Mouse (Mus musculus) embryonic facial prominence, embryonic 12.5 days (tissue): Measurements from ENCODE around the gene Tbc1d7. TPM values are rescaled to one million over a fixed set of nuclear protein-coding genes. Genes with fewer than 3 reads are reported as not detected.

Source experiments
- ATAC-seq: fragments of 200-750 bp; cut with Nextera tagmentation; 2 replicates; pipeline ENCODE4 v1.8.0; 2017; ENCODE audit not compliant: insufficient number of reproducible peaks, insufficient read depth, low FRiP score, low TSS enrichment
- H3K27ac ChIP-seq: fragments of 300-500 bp; sonication (generic); 2 replicates; pipeline ENCODE4 v1.5.1; 2016; ENCODE audit warnings: mild to moderate bottlenecking
- H3K27me3 ChIP-seq: fragments of 300-500 bp; sonication (generic); 2 replicates; pipeline ENCODE4 v1.6.1; 2016; ENCODE audit warnings: mild to moderate bottlenecking, moderate library complexity
- H3K36me3 ChIP-seq: fragments of 300-500 bp; sonication (generic); 2 replicates; pipeline ENCODE4 v1.6.1; 2016; ENCODE audit warnings: mild to moderate bottlenecking
- H3K4me1 ChIP-seq: fragments of 300-500 bp; sonication (generic); 2 replicates; pipeline ENCODE4 v1.6.1; 2016
- H3K4me2 ChIP-seq: fragments of 300-500 bp; sonication (generic); replicated peaks from 2 replicates; pipeline ENCODE4 v1.6.1; 2016; ENCODE audit warnings: mild to moderate bottlenecking, moderate library complexity
- H3K4me3 ChIP-seq: fragments of 300-500 bp; sonication (generic); 2 replicates; pipeline ENCODE4 v1.5.1; 2016; ENCODE audit warnings: mild to moderate bottlenecking
- H3K9ac ChIP-seq: fragments of 300-500 bp; sonication (generic); 2 replicates; pipeline ENCODE4 v1.6.1; 2016; ENCODE audit warnings: mild to moderate bottlenecking, moderate library complexity
- H3K9me3 ChIP-seq: fragments of 300-500 bp; sonication (generic); 2 replicates; pipeline ENCODE4 v1.6.1; 2016; ENCODE audit warnings: mild to moderate bottlenecking, moderate library complexity
- WGBS: fragments of 180-500 bp; shearing (Covaris S2); methylation state at CpG from one replicate; pipeline ENCODE4 v1.1.7; 2016; 5-methylcytosine and 5-hydroxymethylcytosine counted together
- polyA plus RNA-seq: library from polyadenylated mRNA; unstranded; fragments of >200 nt; fragmentation: Nextera tagmentation; extraction: Ambion mirVana; gene quantifications from 2 replicates; pipeline ENCODE4 v1.2.1, GENCODE M21; 2016

Tbc1d7 gene
- polyA plus RNA-seq, 1 experiment from 2014 or later: 59.4 TPM

DNA sequence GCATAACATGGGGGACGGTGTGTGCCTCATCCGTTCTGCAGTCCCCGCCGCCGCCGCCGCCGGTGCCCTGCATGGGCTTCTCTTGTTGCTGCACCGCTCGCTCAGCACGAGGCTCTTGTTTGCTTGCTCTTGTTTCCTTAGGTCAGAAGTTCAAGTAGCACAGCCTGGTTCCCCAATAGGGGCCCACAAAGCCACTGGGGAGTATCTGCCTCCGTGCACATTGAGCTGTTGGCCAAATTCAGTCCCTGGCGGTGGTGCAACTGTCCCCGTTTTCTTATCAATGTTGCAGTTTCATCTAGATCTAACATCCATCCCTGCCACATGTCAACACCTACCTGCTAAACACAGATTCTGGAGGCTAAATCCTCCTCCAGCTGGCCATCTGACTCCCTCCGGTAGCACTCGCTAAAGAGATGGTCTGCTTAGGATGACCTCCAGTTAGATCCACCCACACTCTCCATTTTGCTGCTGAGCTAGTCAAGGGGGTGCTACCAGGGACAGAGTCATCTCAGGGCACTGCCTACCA, 37.7 kb upstream of the Tbc1d7 start:
- no peak overlapping the region for H3K9ac ChIP-seq
- no peaks in the 10 kb centered on the region for H3K9me3 ChIP-seq
- no peaks in the 10 kb centered on the region for H3K36me3 ChIP-seq
- no peak overlapping the region for H3K4me3 ChIP-seq
- ATAC-seq: no peak
- no peak overlapping the region for H3K27ac ChIP-seq
- H3K27me3 ChIP-seq: no peaks in the 10 kb centered on the region
- peaks cover 18% of the 10 kb centered on the region for H3K4me1 ChIP-seq
- no peak overlapping the region for H3K4me2 ChIP-seq
- WGBS: 40% methylated on average over 16 of the region's 16 CpGs

GRCm38 (mm10) chr13:43206118-43206683, 34.9 kb upstream of the Tbc1d7 start:
- Histone ChIP-seq H3K27ac (no peak overlapping the region), H3K27me3 (no peaks in the 10 kb centered on the region), H3K4me1 (peaks cover 16% of the 10 kb centered on the region), H3K36me3 (no peaks in the 10 kb centered on the region), H3K9ac (no peak overlapping the region), H3K9me3 (no peaks in the 10 kb centered on the region), H3K4me3 (no peak overlapping the region), H3K4me2 (no peak overlapping the region)
- no peak for ATAC-seq
- WGBS: 82% methylated on average over 12 of the region's 12 CpGs

DNA sequence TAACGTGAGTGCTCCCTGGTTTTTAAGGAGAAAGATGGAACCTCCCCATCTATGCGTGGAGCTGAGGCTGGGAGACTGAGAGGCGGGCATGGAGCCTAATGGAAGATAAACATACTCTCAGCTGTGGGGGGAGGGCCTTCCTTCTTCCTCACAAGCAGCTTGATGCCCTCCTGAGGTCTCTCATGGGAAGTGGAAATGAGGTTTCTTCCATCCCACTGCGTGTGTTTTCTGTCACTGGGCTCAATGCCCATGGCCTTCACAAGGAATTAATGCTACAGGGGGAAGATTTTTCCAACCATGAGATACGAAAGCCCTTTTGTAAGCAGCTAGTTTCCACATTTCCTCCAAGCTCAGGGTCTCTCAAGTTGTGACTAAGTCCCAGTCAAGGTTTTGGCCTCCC, 32.3 kb upstream of the Tbc1d7 start:
- no peaks in the 10 kb centered on the region for H3K9me3 ChIP-seq
- ATAC-seq: no peak
- H3K4me3 ChIP-seq: no peak overlapping the region
- H3K4me1 ChIP-seq: peaks cover 1% of the 10 kb centered on the region; the same call in 1 of the 2 replicates
- no peak overlapping the region for H3K4me2 ChIP-seq
- no peak overlapping the region for H3K9ac ChIP-seq
- H3K36me3 ChIP-seq: no peaks in the 10 kb centered on the region
- no peak overlapping the region for H3K27ac ChIP-seq
- no peaks in the 10 kb centered on the region for H3K27me3 ChIP-seq
- WGBS: 52% methylated on average over 5 of the region's 5 CpGs

GRCm38 (mm10) chr13:43203234-43203633, 31.9 kb upstream of the Tbc1d7 start:
- Histone ChIP-seq H3K27me3 (no peaks in the 10 kb centered on the region), H3K27ac (no peak overlapping the region), H3K9ac (no peak overlapping the region), H3K4me3 (no peak overlapping the region), H3K4me1 (no peaks in the 10 kb centered on the region), H3K36me3 (no peaks in the 10 kb centered on the region), H3K9me3 (no peaks in the 10 kb centered on the region), H3K4me2 (no peak overlapping the region)
- 86% methylated on average over 7 of the region's 7 CpGs for WGBS
- ATAC-seq: no peak

GRCm38 (mm10) chr13:43202351-43202750, 31.1 kb upstream of the Tbc1d7 start:
- Histone ChIP-seq H3K9ac (no peak overlapping the region), H3K9me3 (no peaks in the 10 kb centered on the region), H3K27ac (no peak overlapping the region), H3K27me3 (no peaks in the 10 kb centered on the region), H3K4me3 (no peak overlapping the region), H3K4me1 (no peaks in the 10 kb centered on the region), H3K4me2 (no peak overlapping the region), H3K36me3 (no peaks in the 10 kb centered on the region)
- 86% methylated on average over 10 of the region's 10 CpGs for WGBS
- no peak for ATAC-seq

GRCm38 (mm10) chr13:43201033-43201432, 29.7 kb upstream of the Tbc1d7 start:
- Histone ChIP-seq H3K36me3 (no peaks in the 10 kb centered on the region), H3K4me1 (no peaks in the 10 kb centered on the region)
- WGBS: 44% methylated on average over 22 of the region's 22 CpGs

GRCm38 (mm10) chr13:43200473-43200872, 29.2 kb upstream of the Tbc1d7 start:
- 79% methylated on average over 22 of the region's 22 CpGs for WGBS
- Histone ChIP-seq H3K27ac (no peak overlapping the region), H3K4me2 (no peak overlapping the region), H3K9me3 (no peaks in the 10 kb centered on the region), H3K36me3 (no peaks in the 10 kb centered on the region), H3K9ac (no peak overlapping the region), H3K27me3 (no peaks in the 10 kb centered on the region), H3K4me3 (no peak overlapping the region), H3K4me1 (no peaks in the 10 kb centered on the region)
- no peak for ATAC-seq

More at GRCm38 (mm10) chr13:43201033-43201432, 29.7 kb upstream of the Tbc1d7 start:
- no peaks in the 10 kb centered on the region for H3K27me3 ChIP-seq
- no peak overlapping the region for H3K4me3 ChIP-seq
- no peak overlapping the region for H3K4me2 ChIP-seq
- no peak overlapping the region for H3K27ac ChIP-seq
- no peak overlapping the region for H3K9ac ChIP-seq
- H3K9me3 ChIP-seq: no peaks in the 10 kb centered on the region
- ATAC-seq: no peak

- no peaks in the 10 kb centered on the region for H3K9me3 ChIP-seq
- ATAC-seq: no peak
- H3K27ac ChIP-seq: no peak overlapping the region
- H3K4me1 ChIP-seq: no peaks in the 10 kb centered on the region
- no peak overlapping the region for H3K4me3 ChIP-seq
- no peaks in the 10 kb centered on the region for H3K27me3 ChIP-seq
- WGBS: 68% methylated on average over 5 of the region's 5 CpGs
- H3K4me2 ChIP-seq: no peak overlapping the region
- no peaks in the 10 kb centered on the region for H3K36me3 ChIP-seq
- H3K9ac ChIP-seq: no peak overlapping the region
Observed at GRCm38 (mm10) chr13:43199749-43200148, 28.4 kb upstream of the Tbc1d7 start.

GRCm38 (mm10) chr13:43199282-43199681, 28.0 kb upstream of the Tbc1d7 start:
- H3K4me2 ChIP-seq: no peak overlapping the region
- no peaks in the 10 kb centered on the region for H3K9me3 ChIP-seq
- no peak overlapping the region for H3K9ac ChIP-seq
- H3K27me3 ChIP-seq: no peaks in the 10 kb centered on the region
- H3K36me3 ChIP-seq: no peaks in the 10 kb centered on the region
- WGBS: 87% methylated on average over 7 of the region's 7 CpGs
- no peak overlapping the region for H3K27ac ChIP-seq
- no peak overlapping the region for H3K4me3 ChIP-seq
- ATAC-seq: no peak
- H3K4me1 ChIP-seq: no peaks in the 10 kb centered on the region

GRCm38 (mm10) chr13:43197187-43197586, 25.9 kb upstream of the Tbc1d7 start:
- no peaks in the 10 kb centered on the region for H3K9me3 ChIP-seq
- no peak overlapping the region for H3K4me2 ChIP-seq
- no peak overlapping the region for H3K9ac ChIP-seq
- WGBS: 63% methylated on average over 6 of the region's 6 CpGs
- no peaks in the 10 kb centered on the region for H3K4me1 ChIP-seq
- H3K4me3 ChIP-seq: no peak overlapping the region
- no peaks in the 10 kb centered on the region for H3K27me3 ChIP-seq
- ATAC-seq: no peak
- H3K36me3 ChIP-seq: no peaks in the 10 kb centered on the region
- no peak overlapping the region for H3K27ac ChIP-seq

GRCm38 (mm10) chr13:43196000-43196399, 24.7 kb upstream of the Tbc1d7 start:
- H3K9me3 ChIP-seq: no peaks in the 10 kb centered on the region
- no peak for ATAC-seq
- no peak overlapping the region for H3K27ac ChIP-seq
- peaks cover 8% of the 10 kb centered on the region; the same call in 1 of the 2 replicates for H3K4me1 ChIP-seq
- no peak overlapping the region for H3K9ac ChIP-seq
- H3K36me3 ChIP-seq: no peaks in the 10 kb centered on the region
- H3K4me3 ChIP-seq: no peak overlapping the region
- H3K4me2 ChIP-seq: no peak overlapping the region
- H3K27me3 ChIP-seq: no peaks in the 10 kb centered on the region
- 69% methylated on average over 7 of the region's 7 CpGs for WGBS

DNA sequence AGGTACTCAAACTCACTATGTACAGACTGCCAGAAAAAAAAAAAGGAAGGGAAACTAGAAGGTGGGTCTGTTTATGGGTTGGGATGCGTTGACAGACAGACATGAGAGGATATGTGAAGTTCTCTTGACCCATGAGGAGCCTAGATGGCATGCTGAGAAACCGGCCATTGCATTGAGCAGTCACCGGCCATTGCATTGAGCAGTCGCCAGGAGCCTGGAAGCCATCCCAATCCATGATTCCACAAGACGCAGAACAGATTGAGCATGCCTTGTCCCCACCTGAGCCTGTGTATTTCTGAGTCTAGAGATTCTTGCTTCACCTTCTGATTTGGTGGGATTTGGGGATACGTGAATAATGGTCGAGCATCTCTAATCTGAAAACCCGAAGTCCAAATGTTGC, 22.6 kb upstream of the Tbc1d7 start:
- Histone ChIP-seq H3K4me3 (no peak overlapping the region), H3K4me2 (no peak overlapping the region)
- 94% methylated on average over 8 of the region's 8 CpGs for WGBS

More for the DNA sequence above, 22.6 kb upstream of the Tbc1d7 start:
- H3K36me3 ChIP-seq: no peaks in the 10 kb centered on the region
- ATAC-seq: no peak
- H3K9me3 ChIP-seq: no peaks in the 10 kb centered on the region
- H3K4me1 ChIP-seq: peaks cover 8% of the 10 kb centered on the region; the same call in 1 of the 2 replicates
- no peak overlapping the region for H3K27ac ChIP-seq
- no peaks in the 10 kb centered on the region for H3K27me3 ChIP-seq
- H3K9ac ChIP-seq: no peak overlapping the region
